Mouse (Mus musculus): ENCODE data around the gene Grid1.

DNA sequence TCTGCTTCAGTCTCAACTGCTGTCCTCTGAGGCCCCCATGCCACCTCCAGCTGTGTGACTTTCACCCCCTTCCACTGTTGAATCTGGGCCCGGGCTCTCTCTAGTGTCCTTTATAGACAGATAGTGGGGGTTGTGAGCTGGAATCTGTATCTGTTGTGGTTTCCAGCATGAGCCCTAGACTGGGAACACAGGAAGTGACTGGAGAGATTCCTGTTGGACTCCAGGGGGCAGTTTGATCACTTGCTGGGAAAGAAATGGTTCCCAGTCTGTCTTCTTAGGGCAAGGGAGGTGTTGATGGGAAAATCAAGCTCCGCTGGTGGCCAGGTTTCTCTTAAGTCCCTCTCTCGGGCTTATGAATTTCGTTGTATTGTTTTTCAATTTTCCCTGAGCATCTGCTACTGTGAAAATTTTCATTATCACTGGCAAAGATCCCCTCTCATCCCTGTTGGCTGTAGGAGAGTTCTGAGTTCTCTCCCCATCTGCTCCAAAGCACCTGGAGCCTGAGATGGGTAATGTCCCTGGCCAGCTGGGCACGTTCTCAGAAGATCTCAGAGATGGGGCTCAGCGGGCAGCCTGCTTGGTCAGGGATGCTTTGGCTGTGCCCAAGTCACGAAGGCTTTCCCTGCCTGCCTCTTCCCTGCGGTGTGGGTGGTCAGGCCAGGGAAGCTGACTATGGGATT lies 110.3 kb downstream of the Grid1 start:
- no peak for TF ChIP-seq EP300 (IDR thresholded peaks at IDR 0.05)
- no peak for TF ChIP-seq CTCF (IDR thresholded peaks at IDR 0.05)

All from lung, postnatal 0 days (tissue).